Mouse (Mus musculus) skeletal muscle tissue, postnatal 0 days (tissue): ENCODE measurements around the gene Nbeal1. TPM values are rescaled to one million over a fixed set of nuclear protein-coding genes. Genes with fewer than 3 reads are reported as not detected.

Source experiments
- polyA plus RNA-seq: library from polyadenylated mRNA; unstranded; fragments of >200 nt; fragmentation: Nextera tagmentation; extraction: Ambion mirVana; gene quantifications from 2 replicates; pipeline ENCODE4 v1.2.1, GENCODE M21; 2015

Gene Nbeal1
- 3.7 and 5.2 TPM in 2 replicates for polyA plus RNA-seq

GRCm38 (mm10) chr1:60179932-60180783, at the start of gene Nbeal1:
TSS of gene Nbeal1 (plus strand) at chr1:60180599.

DNA sequence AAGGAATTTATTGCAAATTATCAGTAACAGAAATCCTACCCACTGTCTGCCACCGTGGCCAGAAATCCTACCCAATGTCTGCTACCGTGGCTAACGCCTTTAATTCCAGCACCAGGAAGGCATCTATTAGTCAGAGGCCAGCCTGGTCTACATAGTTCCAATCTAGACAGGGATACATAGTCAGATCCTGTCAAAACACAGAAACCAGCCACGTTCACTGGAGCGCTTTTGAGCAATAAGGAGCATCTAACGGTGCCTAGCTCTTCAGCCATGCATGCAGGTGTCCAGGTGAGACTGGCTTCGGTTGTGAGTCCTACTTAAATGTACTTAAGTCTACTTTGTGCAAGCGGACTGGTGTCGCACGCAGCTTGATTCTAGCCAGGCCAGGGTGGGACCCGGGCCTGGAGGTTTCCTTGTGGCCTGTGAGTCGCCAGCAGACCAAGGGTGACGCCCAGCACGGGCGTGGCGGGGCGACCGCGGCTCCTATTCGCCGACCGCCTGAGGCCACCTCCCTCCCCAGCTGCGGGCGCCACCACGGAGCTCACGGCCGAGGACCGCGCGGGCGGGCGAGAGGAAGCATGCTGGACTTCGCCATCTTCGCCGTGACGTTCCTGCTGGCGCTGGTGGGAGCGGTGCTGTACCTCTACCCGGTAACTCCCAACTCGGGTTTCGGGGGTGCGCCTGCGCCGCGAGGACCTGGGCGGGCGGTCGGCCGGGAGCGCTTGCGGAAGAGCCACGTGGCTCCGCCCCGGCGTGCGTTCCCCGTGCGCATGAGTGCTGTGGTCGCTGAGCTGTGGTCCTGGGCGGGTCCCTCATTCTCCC, 162.6 kb downstream of the Nbeal1 start, which contains the start of gene Cyp20a1:
TSS of gene Cyp20a1 (plus strand) at position 516 of the 822 bp plus-strand sequence.

Other genes starting within 250 kb of the Nbeal1 start
- 0.16 and 0.24 TPM in 2 replicates for gene Ica1l, start 137.4 kb upstream of the Nbeal1 start, polyA plus RNA-seq
- 3.4 and 4.0 TPM in 2 replicates for gene Carf, start 82.4 kb upstream of the Nbeal1 start, polyA plus RNA-seq
- 24.4 and 25.0 TPM in 2 replicates for gene Wdr12, start 82.0 kb upstream of the Nbeal1 start, polyA plus RNA-seq
- gene Cyp20a1, start 162.7 kb downstream of the Nbeal1 start, polyA plus RNA-seq, result 16.5 and 17.3 TPM in 2 replicates
- 7.7 and 9.4 TPM in 2 replicates for gene Abi2, start 229.0 kb downstream of the Nbeal1 start, polyA plus RNA-seq